Mouse (Mus musculus) E14TG2a.4 (cell line): ENCODE measurements at regions not wholly inside any gene's neighbourhood (a gene's known extent, or its start where the extent isn't known, plus 50 kb on each side); places are given as distances from the start of the nearest gene placed in this dataset.

ENCODE experiments used
- H3K27me3 ChIP-seq: 2 replicates; pipeline ENCODE4 v1.6.1; 2014; ENCODE audit warnings: low read length, control low read depth; ENCODE audit not compliant: insufficient read depth
- H3K36me3 ChIP-seq: 2 replicates; pipeline ENCODE4 v1.6.1; 2014; ENCODE audit warnings: low read length, control low read depth; ENCODE audit not compliant: insufficient read depth
- H3K4me1 ChIP-seq: replicated peaks from 2 replicates; pipeline ENCODE4 v1.6.1; 2014; ENCODE audit warnings: low read depth, low read length, control low read depth
- H3K4me3 ChIP-seq: replicated peaks from 2 replicates; pipeline ENCODE4 v1.5.1; 2014; ENCODE audit warnings: mild to moderate bottlenecking, low read length
- H3K9me3 ChIP-seq: 2 replicates; pipeline ENCODE4 v1.6.1; 2014; ENCODE audit warnings: low read length, control low read depth
- CTCF ChIP-seq: conservative IDR thresholded peaks from 2 replicates; pipeline ENCODE4 v1.5.1; 2014; ENCODE audit warnings: low read length
- NANOG ChIP-seq: IDR thresholded peaks from 2 replicates; pipeline ENCODE4 v1.6.1; 2014; ENCODE audit warnings: borderline replicate concordance, low read length, mixed read lengths
- POU5F1 ChIP-seq: IDR thresholded peaks from 2 replicates; pipeline ENCODE4 v1.6.1; 2014; ENCODE audit warnings: low read length, borderline replicate concordance

DNA sequence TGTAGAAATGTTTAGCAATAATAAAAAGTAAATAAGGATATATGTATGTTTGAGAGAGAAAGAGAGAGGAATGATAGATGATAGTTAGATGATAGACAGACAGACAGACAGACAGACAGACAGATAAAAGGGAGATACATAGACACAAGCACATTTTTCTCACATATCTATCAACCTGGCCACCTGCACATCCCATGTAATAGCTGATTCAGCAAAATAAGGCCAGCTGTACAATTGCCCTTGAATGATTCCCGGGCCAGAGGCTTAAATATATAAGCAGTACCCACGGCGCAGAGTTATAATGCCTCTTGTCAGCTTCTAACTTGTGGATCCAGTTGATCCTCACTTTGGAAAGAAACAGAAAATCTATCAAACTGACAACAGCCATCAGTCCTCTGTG lies 178.5 kb downstream of the Tmem114 start:
- no peaks in the 10 kb centered on the region for H3K9me3 ChIP-seq
- no peaks in the 10 kb centered on the region for H3K4me1 ChIP-seq
- TF ChIP-seq NANOG (no peak), POU5F1 (no peak), CTCF (no peak)
- no peaks in the 10 kb centered on the region for H3K27me3 ChIP-seq
- H3K4me3 ChIP-seq: no peak overlapping the region
- no peaks in the 10 kb centered on the region for H3K36me3 ChIP-seq

DNA sequence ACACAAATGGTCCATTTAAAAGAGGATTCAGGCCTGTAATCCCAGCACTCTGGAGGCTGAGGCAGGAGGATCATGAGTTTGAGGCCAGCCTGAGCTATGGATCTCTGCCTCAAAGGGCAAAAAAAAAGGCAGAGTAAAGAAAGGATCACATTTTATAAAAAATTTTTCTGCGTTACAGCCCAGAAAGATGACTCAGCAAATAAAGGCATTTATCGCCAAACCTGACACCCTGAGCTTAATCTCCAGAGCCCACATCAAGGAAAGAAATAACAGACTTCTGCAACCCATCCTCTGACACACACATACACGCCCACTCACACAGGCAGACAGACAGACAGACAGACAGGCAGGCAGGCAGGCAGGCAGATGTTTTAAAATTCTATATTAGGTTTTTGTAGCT lies 179.3 kb downstream of the Tmem114 start:
- Histone ChIP-seq H3K27me3 (no peaks in the 10 kb centered on the region), H3K4me1 (no peaks in the 10 kb centered on the region), H3K36me3 (no peaks in the 10 kb centered on the region), H3K9me3 (no peaks in the 10 kb centered on the region), H3K4me3 (no peak overlapping the region)
- TF ChIP-seq POU5F1 (no peak), NANOG (no peak), CTCF (no peak)

DNA sequence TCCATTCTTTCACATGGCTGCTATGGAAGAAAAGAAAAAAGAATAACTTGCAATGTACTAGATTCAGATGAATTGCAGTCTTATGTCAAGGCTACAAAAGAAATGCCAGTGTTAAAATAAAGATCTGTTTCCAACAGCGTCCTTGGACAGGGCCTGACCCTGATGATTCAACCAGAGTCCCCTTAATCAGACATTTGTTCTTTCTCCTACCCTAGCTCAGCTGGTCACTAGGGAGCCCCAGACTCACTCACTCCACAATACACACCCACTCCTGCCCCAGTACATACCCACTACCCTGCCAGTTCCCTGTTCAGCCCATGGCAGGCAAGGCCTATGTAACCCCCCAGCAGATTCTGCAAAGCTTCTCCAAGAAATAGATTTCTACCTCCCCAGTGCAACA lies 190.6 kb downstream of the Tmem114 start:
- TF ChIP-seq POU5F1 (no peak), CTCF (no peak), NANOG (no peak)
- Histone ChIP-seq H3K36me3 (no peaks in the 10 kb centered on the region), H3K4me1 (no peaks in the 10 kb centered on the region), H3K9me3 (no peaks in the 10 kb centered on the region), H3K27me3 (no peaks in the 10 kb centered on the region), H3K4me3 (no peak overlapping the region)

DNA sequence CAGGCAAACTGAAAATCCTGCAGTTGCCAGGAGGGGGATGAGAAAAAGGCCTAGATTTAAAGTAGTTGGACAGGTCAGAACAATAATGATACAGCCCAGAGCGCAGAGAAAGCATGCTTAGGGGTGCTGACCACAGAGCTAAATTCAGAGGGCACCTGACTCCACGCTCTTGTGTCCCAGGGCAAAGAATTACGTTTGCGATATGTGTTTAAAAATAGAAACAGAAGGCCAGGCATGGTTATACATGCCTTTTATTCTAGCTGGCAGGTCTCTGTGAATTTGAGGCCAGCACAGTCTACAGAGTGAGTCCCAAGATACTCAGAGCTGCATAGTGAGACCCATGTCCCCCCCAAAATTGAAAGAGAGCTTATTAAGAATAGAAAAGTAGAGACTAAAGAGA lies 192.9 kb downstream of the Tmem114 start:
- Histone ChIP-seq H3K4me1 (no peaks in the 10 kb centered on the region), H3K4me3 (no peak overlapping the region), H3K9me3 (no peaks in the 10 kb centered on the region), H3K36me3 (no peaks in the 10 kb centered on the region), H3K27me3 (no peaks in the 10 kb centered on the region)
- TF ChIP-seq CTCF: no peak
- no peak for TF ChIP-seq NANOG
- TF ChIP-seq POU5F1: no peak

DNA sequence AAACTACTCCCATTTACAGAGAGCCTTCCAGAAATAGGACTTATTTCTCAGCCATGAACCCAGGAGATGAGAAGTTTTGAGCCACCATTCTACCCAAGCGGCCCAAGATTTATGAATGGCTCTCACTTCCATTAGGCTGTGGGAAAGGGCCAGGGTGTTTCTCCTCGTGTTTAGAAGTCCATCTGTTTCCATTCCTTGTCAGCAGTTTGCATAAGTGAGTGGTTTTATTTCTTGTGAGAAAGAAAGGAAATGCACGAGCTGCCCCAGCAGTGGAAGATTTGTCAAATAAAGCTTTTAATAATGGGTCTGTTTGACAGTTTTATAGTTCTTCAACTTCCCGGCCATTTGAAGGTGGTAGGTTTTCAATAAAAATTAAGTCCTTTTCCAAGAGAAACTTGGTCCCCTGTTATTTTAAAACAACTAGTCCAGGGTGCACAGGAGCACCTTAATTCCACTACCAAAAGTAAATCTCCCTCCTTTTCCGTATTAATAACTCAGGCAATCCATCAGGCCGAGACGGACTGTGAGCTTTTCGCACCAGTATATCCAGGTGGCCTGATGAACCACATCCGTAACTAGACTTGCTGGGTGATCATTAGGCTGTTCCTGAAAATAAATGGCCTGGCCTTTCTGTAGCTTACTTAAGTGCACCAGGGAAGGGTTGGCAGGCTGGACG lies 201.2 kb downstream of the Tmem114 start:
- H3K4me1 ChIP-seq: 0 out of 2 replicates have a peak, but pooled peaks cover 3% of the 10 kb centered on the region

DNA sequence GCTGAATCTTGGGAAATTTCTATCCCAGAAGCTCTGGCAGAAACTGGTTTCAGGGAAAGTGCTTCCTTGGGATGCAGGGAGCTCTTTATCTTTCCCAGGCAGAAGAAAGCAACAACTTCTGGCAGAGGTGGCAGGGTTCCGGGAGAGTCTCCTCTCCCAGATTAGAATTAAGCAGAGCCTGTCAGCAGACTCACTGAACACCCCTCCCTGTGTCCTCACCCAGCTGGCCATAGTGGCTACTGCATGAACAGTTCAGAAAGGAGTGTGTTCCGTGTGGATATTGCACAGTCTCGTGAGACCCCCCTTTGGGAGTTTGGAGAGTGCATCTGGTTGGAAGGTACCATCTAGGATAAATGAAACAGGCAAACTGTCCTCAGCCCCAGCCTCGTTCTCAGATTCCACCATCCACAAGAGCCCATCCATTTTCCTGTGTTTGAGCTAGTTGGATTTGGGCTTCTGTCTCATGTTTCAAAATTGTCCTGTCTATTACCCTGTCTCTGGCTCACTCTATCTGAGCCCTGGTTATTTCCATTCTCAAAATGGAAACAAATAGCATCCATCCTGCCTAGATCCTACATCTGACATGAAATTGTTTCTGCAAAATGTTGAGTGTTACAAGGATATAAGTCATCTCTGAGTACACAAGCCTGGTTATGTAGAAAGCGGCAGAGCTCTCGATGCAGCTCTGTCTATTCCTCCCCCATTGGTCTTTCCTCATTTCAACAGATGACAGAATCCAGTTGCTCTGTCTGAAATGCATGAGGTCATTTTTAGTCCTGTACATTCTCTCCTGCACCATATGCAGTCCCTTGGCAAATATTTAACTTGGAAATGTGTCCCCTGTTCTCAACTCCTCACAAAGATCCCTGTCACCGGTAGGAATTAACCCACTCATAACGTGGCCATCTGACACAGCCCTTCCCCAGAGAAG lies 216.4 kb downstream of the Tmem114 start:
- no peak for TF ChIP-seq NANOG
- TF ChIP-seq CTCF: no peak
- TF ChIP-seq POU5F1: no peak
- no peaks in the 10 kb centered on the region for H3K4me1 ChIP-seq
- no peaks in the 10 kb centered on the region for H3K36me3 ChIP-seq
- H3K4me3 ChIP-seq: no peak overlapping the region
- H3K27me3 ChIP-seq: no peaks in the 10 kb centered on the region
- no peaks in the 10 kb centered on the region for H3K9me3 ChIP-seq

More for the DNA sequence above, 201.2 kb downstream of the Tmem114 start:
- H3K4me3 ChIP-seq: no peak overlapping the region
- H3K27me3 ChIP-seq: no peaks in the 10 kb centered on the region
- H3K9me3 ChIP-seq: peaks cover 8% of the 10 kb centered on the region; the same call in 1 of the 2 replicates
- no peaks in the 10 kb centered on the region for H3K36me3 ChIP-seq
- TF ChIP-seq POU5F1 (no peak), CTCF (no peak), NANOG (no peak)

DNA sequence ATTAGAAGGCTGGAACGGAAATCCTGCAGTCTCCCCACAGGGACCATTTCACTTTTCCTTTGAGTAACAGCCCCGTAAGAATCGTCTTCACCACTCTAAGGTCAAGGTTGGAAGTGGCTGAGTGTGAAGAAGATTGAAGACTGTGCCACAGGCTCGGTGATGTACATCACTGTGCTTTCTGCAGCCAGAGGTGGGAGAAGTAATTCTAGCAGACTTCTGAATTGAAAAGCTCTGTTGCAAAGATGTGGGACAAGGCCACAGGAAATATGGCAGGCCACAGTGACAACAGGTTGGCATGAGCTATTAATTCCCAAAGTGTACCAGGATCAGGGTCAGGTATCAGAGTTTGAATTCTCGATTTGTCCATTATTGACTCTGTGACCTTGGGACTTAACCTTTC lies 219.9 kb downstream of the Tmem114 start:
- Histone ChIP-seq H3K4me1 (no peaks in the 10 kb centered on the region), H3K36me3 (no peaks in the 10 kb centered on the region), H3K27me3 (no peaks in the 10 kb centered on the region), H3K4me3 (no peak overlapping the region), H3K9me3 (no peaks in the 10 kb centered on the region)
- no peak for TF ChIP-seq CTCF
- TF ChIP-seq NANOG: no peak
- TF ChIP-seq POU5F1: no peak

DNA sequence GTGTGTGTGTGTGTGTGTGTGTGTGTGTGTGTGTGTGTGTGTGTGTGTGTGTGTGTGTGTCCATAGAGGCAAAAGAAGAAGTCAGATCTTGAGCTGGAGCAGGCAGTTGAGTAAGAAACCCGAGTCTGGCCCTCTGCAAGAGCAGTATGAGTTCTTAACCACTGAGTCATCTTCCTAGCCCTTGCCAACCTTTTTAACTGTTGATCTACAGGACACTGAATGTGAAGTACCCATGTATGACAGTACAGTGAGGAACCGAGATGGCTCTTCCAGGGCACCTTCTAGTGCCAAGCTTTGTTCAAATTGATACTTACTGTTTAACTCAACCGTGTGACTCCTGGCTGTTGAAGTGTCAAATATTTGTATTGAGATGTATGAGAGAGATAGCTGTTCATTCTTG lies 223.6 kb downstream of the Tmem114 start:
- Histone ChIP-seq H3K27me3 (no peaks in the 10 kb centered on the region), H3K4me3 (no peak overlapping the region), H3K36me3 (no peaks in the 10 kb centered on the region), H3K4me1 (no peaks in the 10 kb centered on the region), H3K9me3 (no peaks in the 10 kb centered on the region)
- TF ChIP-seq NANOG (no peak), POU5F1 (no peak), CTCF (no peak)
